Mouse (Mus musculus): ENCODE data around the gene Grpel1.

The Grpel1 gene

GRCm38 (mm10) chr5:36510956-36511355 is 46.2 kb downstream of the Grpel1 start:
- in situ Hi-C loops (cut with MboI): no loop called here

DNA sequence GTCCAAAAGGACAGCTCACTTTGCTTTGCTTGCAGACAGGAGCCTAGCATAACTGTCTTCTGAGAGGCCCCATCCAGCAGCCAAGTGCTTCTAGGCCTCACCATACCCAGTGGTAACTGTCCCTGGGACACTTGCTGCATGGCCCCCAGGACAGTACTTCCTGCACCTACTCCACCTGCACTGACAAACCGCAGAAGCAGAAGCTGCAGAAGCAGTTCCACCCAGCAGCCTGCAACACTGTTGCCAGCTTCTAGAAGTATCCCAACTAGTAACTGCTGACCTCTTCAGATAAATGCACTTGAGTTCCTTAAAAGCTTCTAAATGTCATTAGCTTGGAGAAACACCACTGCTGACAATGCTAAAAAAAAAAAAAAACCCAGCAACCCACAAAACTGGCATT is 50.3 kb downstream of the Grpel1 start:
- in situ Hi-C loops (cut with MboI): no loop called here

DNA sequence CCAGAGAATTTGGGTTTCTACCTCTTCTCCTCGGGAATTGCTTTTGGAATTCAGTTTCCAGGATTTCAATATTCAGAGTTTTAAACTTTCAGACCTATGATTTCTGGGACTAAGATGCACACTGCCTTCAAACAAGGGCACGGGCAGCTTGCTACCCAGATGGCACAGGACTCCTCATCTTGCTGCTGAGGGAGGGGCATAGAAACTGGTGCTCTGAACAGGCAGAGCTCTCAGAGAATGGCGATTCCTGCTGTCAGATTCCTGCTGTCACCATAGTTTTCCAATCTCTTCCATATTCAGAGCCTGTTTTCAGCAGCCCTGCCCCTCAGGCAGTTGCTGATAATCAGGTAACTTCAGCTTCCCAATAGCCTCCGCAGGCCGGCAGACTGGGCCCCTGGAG is 50.8 kb downstream of the Grpel1 start:
- in situ Hi-C loops (cut with MboI): no loop called here

DNA sequence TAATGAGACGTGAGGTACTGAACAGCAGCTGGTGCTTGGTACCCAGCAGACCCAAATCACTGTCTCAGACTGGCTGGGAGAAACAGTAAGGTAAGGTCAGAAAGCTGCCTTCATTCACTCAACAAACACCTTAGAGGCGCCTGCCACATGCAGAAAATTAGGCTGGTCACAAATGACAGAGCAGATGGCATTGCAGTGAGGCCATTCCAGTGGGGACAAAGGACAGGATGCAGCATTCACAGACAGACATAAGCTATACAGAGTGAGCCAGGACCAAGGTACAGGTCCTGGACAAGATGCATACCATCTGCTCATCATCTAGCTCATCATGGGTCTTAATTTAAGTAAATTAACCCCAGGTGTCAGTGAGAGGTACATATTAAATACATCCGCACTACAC is 52.8 kb downstream of the Grpel1 start:
- in situ Hi-C loops (cut with MboI): no loop called here

DNA sequence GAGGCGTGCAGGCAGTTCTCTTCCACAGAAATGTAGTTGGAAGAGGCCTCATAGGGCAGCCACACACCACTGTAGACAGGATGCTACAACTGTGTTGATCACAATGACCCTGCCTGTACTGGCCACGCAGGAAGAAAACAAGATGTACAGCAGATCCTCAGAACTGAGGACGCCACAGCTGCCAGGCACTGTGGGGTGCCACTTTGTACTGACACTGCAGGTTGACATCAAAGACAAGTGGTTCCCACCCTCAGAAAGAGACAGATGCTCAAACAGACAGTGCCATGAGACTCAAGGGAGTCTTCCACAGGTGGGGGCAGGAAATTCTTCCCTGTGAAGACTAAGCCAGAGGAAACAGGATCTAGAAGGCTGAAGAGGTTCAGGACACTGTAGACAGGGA is 55.0 kb downstream of the Grpel1 start:
- in situ Hi-C loops (cut with MboI): no loop called here

DNA sequence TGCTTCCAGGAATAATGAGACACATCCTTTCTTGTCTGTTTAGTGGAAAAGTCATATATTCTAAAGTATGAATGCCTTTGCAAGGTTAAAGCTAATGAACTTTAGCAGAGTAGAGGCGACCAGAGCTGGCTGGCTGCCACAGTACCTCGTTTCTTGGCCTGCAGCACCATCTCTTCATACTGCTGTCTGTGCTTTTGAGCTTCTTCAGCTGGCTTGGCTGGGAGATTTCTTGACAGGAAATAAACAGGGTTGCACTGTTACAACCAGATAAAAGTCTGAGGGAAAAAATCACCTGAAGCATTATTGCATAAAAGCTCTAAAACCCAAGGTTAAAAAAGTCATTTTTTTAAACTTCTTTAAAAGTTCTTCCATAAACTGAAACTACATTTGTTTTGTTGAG is 58.0 kb downstream of the Grpel1 start:
- in situ Hi-C loops (cut with MboI): no loop called here

DNA sequence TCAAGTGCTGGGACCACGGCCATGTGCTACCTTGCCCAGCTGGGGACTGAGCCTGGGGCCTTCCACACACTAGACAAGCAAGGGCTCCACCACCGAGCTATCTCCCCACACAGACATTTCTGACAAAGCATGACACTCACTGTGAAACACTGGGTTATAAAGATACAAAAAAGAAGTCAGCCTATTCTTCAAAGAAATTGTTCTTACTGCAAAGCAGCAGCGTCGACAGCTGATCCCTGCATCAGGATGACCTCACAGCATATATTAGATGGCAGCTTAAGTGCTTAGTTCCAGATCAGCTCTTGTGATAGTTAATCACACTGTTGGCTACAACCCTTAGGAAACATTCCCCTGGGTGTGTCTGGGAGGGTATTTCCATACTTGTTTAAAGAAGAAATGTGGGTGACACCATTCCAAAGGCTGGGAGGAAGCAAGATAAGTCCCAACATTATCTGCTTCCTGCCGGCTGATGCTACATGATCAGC is 58.5 kb downstream of the Grpel1 start:
- in situ Hi-C loops (cut with MboI): no loop called here

All from mature B cell (primary cell).